Mouse (Mus musculus): ENCODE data around the gene Omt2b. TPM values are rescaled to one million over a fixed set of nuclear protein-coding genes. Genes with fewer than 3 reads are reported as not detected.
A peak's percentile ranks its signal among the peaks of the same experiment; 100 is the strongest.
"Not testable (repeated sequence)": the region's sequence is repeated elsewhere in the genome, so short reads cannot be mapped to it uniquely, and the experiment has no call there.

The Omt2b gene
- total RNA-seq, 2 experiments from 2014 or later = not detected

GRCm38 (mm10) chr9:78349141-78349540, 21.8 kb downstream of the Omt2b start:
- not testable (repeated sequence) for ATAC-seq (replicated peaks; ENCODE audit: low FRiP score, low TSS enrichment, poor library complexity, severe bottlenecking)

DNA sequence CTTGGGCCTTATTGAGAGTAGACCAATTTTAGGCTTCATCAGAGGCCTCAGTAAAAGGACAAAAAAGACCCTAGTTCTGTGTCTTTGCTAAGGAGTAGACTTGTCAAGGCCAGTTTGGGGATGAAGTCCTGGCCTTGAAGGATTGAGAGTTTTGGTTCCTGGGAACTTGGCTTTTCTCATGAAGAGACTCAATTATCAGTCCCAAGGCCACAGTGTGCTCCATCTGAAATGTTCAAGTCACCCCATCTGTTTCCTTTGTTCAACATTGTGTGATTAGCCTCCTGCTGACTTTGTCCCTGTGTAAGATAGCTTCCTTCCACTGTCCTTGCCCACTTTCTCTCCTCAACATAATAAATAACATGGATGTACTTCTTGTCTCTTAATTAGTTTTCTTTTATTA, 22.6 kb downstream of the Omt2b start:
- ATAC-seq (replicated peaks; ENCODE audit: low FRiP score, low TSS enrichment, poor library complexity, severe bottlenecking) = not testable (repeated sequence)

- peak; percentile 75 for ATAC-seq (replicated peaks; ENCODE audit: low FRiP score, low TSS enrichment, poor library complexity, severe bottlenecking)
These were observed 24.3 kb downstream of the Omt2b start for GRCm38 (mm10) chr9:78351504-78352220.

- ATAC-seq (replicated peaks; ENCODE audit: low FRiP score, low TSS enrichment, poor library complexity, severe bottlenecking) = no peak
These were observed 27.5 kb downstream of the Omt2b start for GRCm38 (mm10) chr9:78354665-78355578.

- ATAC-seq (replicated peaks; ENCODE audit: low FRiP score, low TSS enrichment, poor library complexity, severe bottlenecking) = no peak
These were observed 28.2 kb downstream of the Omt2b start, which contains the start of gene Gsta2 for GRCm38 (mm10) chr9:78355611-78356010. Gene Gsta2 (minus strand): TSS chr9:78355788.

DNA sequence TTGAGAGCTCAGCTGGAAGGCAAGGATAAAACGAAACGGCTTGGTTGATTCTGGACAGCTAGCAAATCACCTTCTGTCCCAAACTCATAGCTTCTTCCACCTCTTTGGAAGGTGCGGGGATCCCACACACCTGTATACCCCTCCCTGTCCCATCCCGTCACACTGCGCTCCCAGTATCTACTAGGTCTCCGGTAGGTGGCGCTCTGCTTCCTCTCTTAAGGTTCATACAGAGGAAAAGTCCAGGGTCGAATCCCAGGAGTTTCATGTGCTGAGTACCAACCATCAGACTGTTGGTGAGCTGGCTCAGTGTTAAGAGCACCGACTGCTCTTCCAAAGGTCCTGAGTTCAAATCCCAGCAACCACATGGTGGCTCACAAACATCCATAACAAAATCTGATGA, 30.7 kb downstream of the Omt2b start:
- ATAC-seq (replicated peaks; ENCODE audit: low FRiP score, low TSS enrichment, poor library complexity, severe bottlenecking) = peak; percentile 77

DNA sequence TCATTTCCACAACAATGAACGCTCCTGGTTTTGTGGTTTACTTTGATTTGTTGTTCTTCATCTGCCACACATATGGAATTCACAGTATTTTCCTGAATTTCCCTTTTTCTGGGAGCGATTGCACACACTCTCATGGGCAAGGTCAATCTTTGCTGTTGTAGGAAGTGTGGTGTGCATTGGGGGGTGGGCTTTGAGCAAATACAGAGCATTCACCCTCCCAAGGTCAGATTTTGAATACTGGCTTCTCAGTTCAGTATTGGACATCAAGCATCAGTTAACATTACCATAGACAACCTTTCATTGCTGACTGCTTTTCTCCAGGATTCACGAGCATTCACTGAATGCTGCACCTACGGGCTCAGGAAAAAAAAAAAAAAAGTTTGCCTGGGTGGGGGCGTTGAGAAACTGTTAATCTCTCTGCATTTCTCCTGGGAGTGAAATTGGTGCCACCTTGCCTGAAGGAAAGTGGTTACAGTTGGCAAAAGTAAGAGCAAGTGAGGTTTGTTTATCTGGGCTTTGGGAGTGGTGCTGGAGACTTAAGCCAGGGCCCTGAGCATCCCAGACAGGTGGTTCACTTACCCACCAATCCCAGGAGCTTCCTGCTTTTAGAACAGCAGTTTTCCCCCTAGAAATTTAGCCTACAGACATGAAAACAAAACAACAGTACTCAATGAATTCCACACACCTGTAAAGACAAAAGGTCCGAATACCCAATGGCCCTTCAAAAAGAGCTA, 32.5 kb downstream of the Omt2b start:
- no peak for ATAC-seq (replicated peaks; ENCODE audit: low FRiP score, low TSS enrichment, poor library complexity, severe bottlenecking)

GRCm38 (mm10) chr9:78360484-78360872, 33.1 kb downstream of the Omt2b start:
- ATAC-seq (replicated peaks; ENCODE audit: low FRiP score, low TSS enrichment, poor library complexity, severe bottlenecking) = no peak

DNA sequence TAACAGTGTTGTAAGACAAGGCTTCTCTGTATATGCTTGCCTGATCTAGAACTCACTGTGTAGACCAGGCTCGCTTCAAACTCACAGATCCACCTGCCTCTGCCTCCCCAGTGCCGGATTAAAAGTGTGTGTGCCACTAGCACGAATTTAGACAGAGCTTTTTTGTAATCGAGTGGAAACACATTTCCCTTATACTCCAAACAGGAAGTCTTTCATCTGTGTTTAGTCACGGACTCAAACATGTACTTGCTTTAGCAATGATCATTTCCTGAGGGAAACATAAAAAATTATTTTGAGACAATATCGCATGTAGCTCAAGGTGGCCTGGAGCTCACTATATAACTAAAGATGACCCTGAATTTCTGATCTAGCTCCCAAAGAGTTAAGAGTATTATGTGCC, 36.0 kb downstream of the Omt2b start:
- no peak for ATAC-seq (replicated peaks; ENCODE audit: low FRiP score, low TSS enrichment, poor library complexity, severe bottlenecking)

DNA sequence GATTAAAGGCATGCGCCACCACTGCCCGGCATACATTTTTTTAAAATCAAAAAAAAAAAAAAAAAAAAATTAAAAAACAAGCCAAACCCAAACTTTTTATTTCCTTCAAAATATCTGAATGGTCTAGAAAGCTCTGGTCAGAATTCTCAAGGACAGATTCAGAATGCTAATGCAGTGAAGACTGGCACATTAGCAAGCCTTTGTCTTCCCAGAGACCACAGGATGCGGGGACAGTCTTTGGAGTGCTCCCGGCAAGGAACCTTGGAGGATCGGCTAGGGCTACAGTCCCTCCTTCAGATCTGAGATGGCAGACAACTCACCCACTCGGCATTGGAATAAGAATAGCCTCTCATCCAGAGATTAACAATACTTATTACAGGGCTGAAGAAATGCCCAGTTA, 37.3 kb downstream of the Omt2b start:
- ATAC-seq (replicated peaks; ENCODE audit: low FRiP score, low TSS enrichment, poor library complexity, severe bottlenecking) = no peak

GRCm38 (mm10) chr9:78365850-78366544, 38.6 kb downstream of the Omt2b start:
- peak; percentile 61; the same call in 1 of the 2 replicates for ATAC-seq (replicated peaks; ENCODE audit: low FRiP score, low TSS enrichment, poor library complexity, severe bottlenecking)

DNA sequence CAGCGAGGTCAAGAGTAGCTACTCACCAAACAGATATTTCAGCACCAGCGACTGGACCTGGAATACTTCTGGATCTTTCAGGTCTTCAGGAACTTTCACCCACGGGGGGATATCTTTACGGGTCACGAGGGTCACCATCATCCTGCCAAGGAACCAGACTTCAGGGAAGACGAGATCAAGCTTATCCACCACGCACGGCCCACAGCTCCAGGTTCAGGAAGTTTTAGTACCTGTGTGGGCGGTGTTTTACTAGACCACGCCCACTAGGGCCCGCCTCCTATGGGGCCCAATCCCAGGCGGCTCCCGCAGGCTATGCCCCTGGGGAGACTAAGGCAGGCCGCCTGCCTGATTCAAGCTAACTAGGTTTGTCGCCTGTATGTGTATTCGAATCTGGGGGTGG, 40.6 kb downstream of the Omt2b start, which contains the start of gene Dppa5a:
TSS of gene Dppa5a (minus strand) at position 219 of the 400 bp plus-strand sequence.
- not testable (repeated sequence) for ATAC-seq (replicated peaks; ENCODE audit: low FRiP score, low TSS enrichment, poor library complexity, severe bottlenecking)

DNA sequence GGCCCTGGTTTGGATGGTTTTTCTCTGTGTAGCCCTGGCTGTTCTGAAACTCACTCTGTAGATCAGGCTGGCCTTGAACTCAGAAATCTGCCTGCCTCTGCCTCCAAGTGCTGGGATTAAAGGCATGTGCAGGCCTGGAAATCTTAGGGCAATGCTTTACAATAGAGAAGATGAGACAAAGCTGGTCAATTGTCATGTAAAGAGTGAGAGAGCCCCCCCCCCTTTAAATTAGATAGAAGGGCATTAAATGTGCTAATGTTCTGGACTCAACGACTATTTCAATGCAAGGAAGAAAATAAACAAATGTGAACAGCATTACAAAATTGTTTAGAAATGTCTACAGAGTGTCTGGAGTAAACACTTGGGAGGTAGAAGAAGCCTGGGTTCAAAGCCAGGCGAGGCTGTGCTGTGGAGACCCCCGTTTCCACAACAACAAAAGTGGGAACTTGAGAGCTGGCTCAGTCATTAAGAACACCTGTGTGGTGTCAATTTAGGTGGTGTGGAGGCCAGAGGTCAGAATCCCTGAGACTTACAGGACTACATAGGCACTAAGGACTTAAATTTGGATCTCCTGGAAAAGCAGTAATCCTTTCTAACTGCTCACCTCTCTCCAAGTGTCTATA, 41.4 kb downstream of the Omt2b start:
- ATAC-seq (replicated peaks; ENCODE audit: low FRiP score, low TSS enrichment, poor library complexity, severe bottlenecking) = no peak

DNA sequence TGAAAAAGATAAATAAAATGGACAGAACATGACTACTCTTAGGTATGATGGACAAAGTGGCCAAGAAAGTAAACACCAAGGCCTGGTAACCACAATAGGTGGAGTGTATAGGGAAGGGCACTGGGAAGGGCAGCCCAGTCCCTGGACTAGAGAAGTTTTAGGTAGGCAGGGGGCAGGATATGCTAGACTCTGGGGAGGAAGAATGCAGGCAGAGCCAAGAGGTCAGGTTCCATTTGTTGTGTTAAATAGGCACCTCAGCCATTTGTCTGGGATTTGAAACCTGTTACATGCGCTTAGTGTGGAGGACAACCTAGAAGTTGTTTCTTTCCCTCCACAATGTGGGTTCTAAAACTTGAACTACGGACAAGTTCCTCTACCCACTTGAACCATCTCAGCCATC, 42.0 kb downstream of the Omt2b start:
- ATAC-seq (replicated peaks; ENCODE audit: low FRiP score, low TSS enrichment, poor library complexity, severe bottlenecking) = no peak

GRCm38 (mm10) chr9:78369786-78370185, 42.4 kb downstream of the Omt2b start:
- ATAC-seq (replicated peaks; ENCODE audit: low FRiP score, low TSS enrichment, poor library complexity, severe bottlenecking) = no peak

GRCm38 (mm10) chr9:78371441-78371840, 44.1 kb downstream of the Omt2b start:
- no peak for ATAC-seq (replicated peaks; ENCODE audit: low FRiP score, low TSS enrichment, poor library complexity, severe bottlenecking)

GRCm38 (mm10) chr9:78372827-78373504, 45.6 kb downstream of the Omt2b start:
- ATAC-seq (replicated peaks; ENCODE audit: low FRiP score, low TSS enrichment, poor library complexity, severe bottlenecking) = no peak

DNA sequence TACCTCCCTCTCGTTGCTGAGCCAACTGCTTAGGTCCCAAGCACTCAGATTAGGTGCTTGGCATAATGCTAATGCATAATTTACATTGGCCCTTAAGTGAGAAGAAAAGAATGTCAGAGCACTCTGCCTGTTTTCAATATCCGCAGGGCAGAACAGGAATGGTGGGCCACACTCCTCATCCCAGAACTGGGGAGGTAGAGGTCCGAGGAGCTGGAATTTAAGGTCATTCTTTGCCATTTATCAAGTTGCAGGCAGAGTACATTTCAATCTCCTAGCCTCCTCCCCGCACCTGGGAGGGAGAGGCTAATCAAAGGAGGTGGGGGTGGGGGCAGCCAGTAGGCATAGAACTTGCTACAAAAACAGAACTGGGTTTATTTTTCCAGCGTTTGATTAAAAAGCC, 47.0 kb downstream of the Omt2b start:
- no peak for ATAC-seq (replicated peaks; ENCODE audit: low FRiP score, low TSS enrichment, poor library complexity, severe bottlenecking)

Measured in megakaryocyte-erythroid progenitor cell, adult 5-6 weeks (primary cell).